ENCODE assay signal across 8 mouse cellular contexts in genomic region chrX:166344228-166345015, GRCm38 (mm10).
DNase-seq lines count a peak whose midpoint lies in the region; ATAC-seq lines count a peak whose summit lies in the region.

No protein-coding gene starts in this region.

- no peak overlapping the region for H3K27ac ChIP-seq in kidney, embryonic 15.5 days

- no peak overlapping the region for H3K9ac ChIP-seq in kidney, embryonic 15.5 days

- peak overlapping the region; percentile 45 for H3K4me2 ChIP-seq in kidney, embryonic 15.5 days

- peak; percentile 70 for ATAC-seq in kidney, embryonic 15.5 days (replicated peaks; ENCODE audit: low FRiP score)

- peaks cover 28% of the 10 kb centered on the region for H3K27me3 ChIP-seq in kidney, embryonic 15.5 days

- intact Hi-C loops in left cerebral cortex, postnatal 14 days (cut with DNase I): loop anchor here (5.0 kb wide), 2 partner anchors 107 to 172 kb away; partner anchors contain the start of genes Gemin8 and Gpm6b

- H3K9me3 ChIP-seq in kidney, embryonic 15.5 days (replicated peaks): no peaks in the 10 kb centered on the region

- DNase-seq in kidney, postnatal 36 days: no peak
- DNase-seq in cerebellum, adult 9-11 months: peak; percentile 74
- peak; percentile 55 to 66 for DNase-seq in frontal cortex, postnatal 10 days (ENCODE audit: low spot score in 2 of 2)
- peak; percentile 75 to 83 for DNase-seq in left cerebral cortex, postnatal 14 days (ENCODE audit: low spot score in 2 of 2)
- DNase-seq in right cerebral cortex, adult 18-20 months: peak; percentile 60
- no peak for DNase-seq in spleen, postnatal 10 days (ENCODE audit: low spot score in 2 of 2)
- no peak for DNase-seq in c-Kit-positive CD71-positive TER-119-positive erythroid progenitor cells, embryonic 14.5 days (ENCODE audit: low spot score)

- WGBS in kidney, embryonic 15.5 days: 28% methylated on average over 10 of the region's 10 CpGs

- no peaks in the 10 kb centered on the region for H3K36me3 ChIP-seq in kidney, embryonic 15.5 days

- H3K4me3 ChIP-seq in kidney, embryonic 15.5 days (replicated peaks): peak overlapping the region; percentile 16

- H3K4me1 ChIP-seq in kidney, embryonic 15.5 days: no peaks in the 10 kb centered on the region

Comparison
In these comparisons a context has a peak if more than half of its experiments do, and no peak if none do; other contexts are left out.
1. DNase-seq: peak in cerebellum, adult 9-11 months (single experiment), frontal cortex, postnatal 10 days (2 of 2), left cerebral cortex, postnatal 14 days (2 of 2) and right cerebral cortex, adult 18-20 months (single experiment); none in kidney, postnatal 36 days (0 of 2), spleen, postnatal 10 days (0 of 2) and c-Kit-positive CD71-positive TER-119-positive erythroid progenitor cells, embryonic 14.5 days (single experiment).